Mouse (Mus musculus) spleen, postnatal 4 days (tissue): ENCODE measurements around the gene Arhgef19.
A peak's percentile ranks its signal among the peaks of the same experiment; 100 is the strongest.

ENCODE experiments used
- DNase-seq, 2 experiments: peaks; one replicate each; pipeline ENCODE4 v3.0.0; 2022; ENCODE audit warnings: low spot score in 2 of 2

The Arhgef19 gene

GRCm38 (mm10) chr4:141265979-141266637, 26.8 kb downstream of the Arhgef19 start:
- DNase-seq, result no peak

GRCm38 (mm10) chr4:141267250-141267649, 28.0 kb downstream of the Arhgef19 start:
- no peak for DNase-seq

GRCm38 (mm10) chr4:141267837-141268236, 28.5 kb downstream of the Arhgef19 start:
- peak in 1 of 2 experiments; percentile 40 for DNase-seq

- no peak for DNase-seq
Measured at GRCm38 (mm10) chr4:141268350-141268749, 29.1 kb downstream of the Arhgef19 start.

GRCm38 (mm10) chr4:141269080-141269479, 29.8 kb downstream of the Arhgef19 start:
- no peak for DNase-seq

- no peak for DNase-seq
Measured at GRCm38 (mm10) chr4:141270201-141270940, 31.1 kb downstream of the Arhgef19 start.

GRCm38 (mm10) chr4:141271228-141271627, 31.9 kb downstream of the Arhgef19 start:
- DNase-seq, result no peak

- DNase-seq, result no peak
Measured at GRCm38 (mm10) chr4:141271721-141272120, 32.4 kb downstream of the Arhgef19 start.

- no peak for DNase-seq
Measured at GRCm38 (mm10) chr4:141272878-141273277, 33.6 kb downstream of the Arhgef19 start.

- peak; percentile 76 to 93 for DNase-seq
Measured at GRCm38 (mm10) chr4:141273296-141273695, 34.0 kb downstream of the Arhgef19 start.

- no peak for DNase-seq
Measured at GRCm38 (mm10) chr4:141274485-141275341, 35.4 kb downstream of the Arhgef19 start.

GRCm38 (mm10) chr4:141277157-141277556, 37.9 kb downstream of the Arhgef19 start:
- no peak for DNase-seq

GRCm38 (mm10) chr4:141278154-141278553, 38.9 kb downstream of the Arhgef19 start:
- DNase-seq, result no peak

GRCm38 (mm10) chr4:141279327-141279726, 40.0 kb downstream of the Arhgef19 start:
- no peak for DNase-seq

GRCm38 (mm10) chr4:141279783-141280182, 40.5 kb downstream of the Arhgef19 start:
- DNase-seq, result no peak

GRCm38 (mm10) chr4:141280471-141280870, 41.2 kb downstream of the Arhgef19 start:
- no peak for DNase-seq

GRCm38 (mm10) chr4:141281153-141281552, 41.9 kb downstream of the Arhgef19 start:
- DNase-seq, result no peak

- no peak for DNase-seq
Measured at GRCm38 (mm10) chr4:141281578-141281977, 42.3 kb downstream of the Arhgef19 start.

- DNase-seq, result no peak
Measured at GRCm38 (mm10) chr4:141282087-141282486, 42.8 kb downstream of the Arhgef19 start.

- no peak for DNase-seq
Measured at GRCm38 (mm10) chr4:141282623-141283022, 43.3 kb downstream of the Arhgef19 start.

GRCm38 (mm10) chr4:141283176-141283878, 44.0 kb downstream of the Arhgef19 start:
- no peak for DNase-seq
